Mouse (Mus musculus) embryo, embryonic 11.5 days (tissue): ENCODE data around the gene Xirp2.
A peak's percentile ranks its signal among the peaks of the same experiment; 100 is the strongest.
"Not testable (repeated sequence)": the region's sequence is repeated elsewhere in the genome, so short reads cannot be mapped to it uniquely, and the experiment has no call there.

ENCODE experiments used
- DNase-seq: peaks from one replicate; pipeline ENCODE4 v3.0.0-alpha.2; 2012; ENCODE audit warnings: low read depth, low spot score

Xirp2 gene

DNA sequence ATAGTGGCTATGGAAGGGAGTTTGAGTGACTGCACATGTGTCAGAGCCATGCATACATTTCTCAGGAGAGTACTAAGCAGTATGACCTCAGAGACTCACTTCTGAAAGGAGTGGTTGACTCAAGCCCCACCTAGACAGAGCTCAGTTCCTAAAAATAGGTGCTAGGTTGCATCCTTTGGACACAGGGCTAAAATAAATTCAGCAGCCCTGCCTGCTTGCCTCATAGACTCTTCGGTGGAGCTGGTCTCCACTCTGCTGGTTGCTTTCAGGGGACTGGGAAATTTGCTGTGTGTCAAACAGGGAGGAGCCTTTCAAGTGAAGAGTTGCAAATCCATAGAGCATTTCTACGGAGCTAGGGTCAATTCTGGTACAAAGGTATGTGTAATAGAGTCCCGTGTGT is at the start of gene Xirp2:
TSS of gene Xirp2 (plus strand) at position 223 of the 400 bp plus-strand sequence.
- no peak for DNase-seq

DNA sequence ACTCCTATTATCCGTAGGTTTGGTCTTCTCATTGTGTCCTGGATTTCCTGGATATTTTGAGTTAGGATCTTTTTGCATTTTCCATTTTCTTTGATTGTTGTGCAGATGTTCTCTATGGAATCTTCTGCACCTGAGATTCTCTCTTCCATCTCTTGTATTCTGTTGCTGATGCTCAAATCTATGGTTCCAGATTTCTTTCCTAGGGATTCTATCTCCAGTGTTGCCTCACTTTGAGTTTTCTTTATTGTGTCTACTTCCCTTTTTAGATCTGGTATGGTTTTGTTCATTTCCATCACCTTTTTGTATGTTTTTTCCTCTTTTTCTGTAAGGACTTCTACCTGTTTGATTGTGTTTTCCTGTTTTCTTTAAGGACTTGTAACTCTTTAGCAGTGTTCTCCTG is 32.4 kb upstream of the Xirp2 start, which contains the start of gene Gm21830:
TSS of gene Gm21830 (plus strand) at position 301 of the 400 bp plus-strand sequence.
- DNase-seq: not testable (repeated sequence)

DNA sequence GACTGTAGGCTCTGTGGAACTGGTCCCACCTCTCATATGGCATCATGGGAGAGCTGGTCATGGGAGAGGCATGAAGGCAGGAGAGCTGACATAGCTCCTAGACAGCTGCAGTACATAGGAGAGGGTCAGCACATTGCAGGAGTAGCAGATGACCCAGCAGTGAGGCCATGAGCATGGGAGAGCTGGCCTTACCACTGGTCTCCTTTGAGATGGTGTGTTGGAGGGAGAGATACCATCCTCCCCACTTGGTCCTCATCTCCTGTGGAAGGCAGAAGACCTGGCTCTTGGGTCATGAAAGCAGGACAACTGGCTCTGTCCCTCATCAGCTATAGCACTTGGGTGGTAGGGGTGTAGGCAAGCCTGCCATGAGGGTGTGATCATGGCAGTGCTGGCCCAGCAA is 24.9 kb upstream of the Xirp2 start:
- DNase-seq: no peak

- DNase-seq: no peak
Observed at GRCm38 (mm10) chr2:67422799-67423198, 23.0 kb upstream of the Xirp2 start.

DNA sequence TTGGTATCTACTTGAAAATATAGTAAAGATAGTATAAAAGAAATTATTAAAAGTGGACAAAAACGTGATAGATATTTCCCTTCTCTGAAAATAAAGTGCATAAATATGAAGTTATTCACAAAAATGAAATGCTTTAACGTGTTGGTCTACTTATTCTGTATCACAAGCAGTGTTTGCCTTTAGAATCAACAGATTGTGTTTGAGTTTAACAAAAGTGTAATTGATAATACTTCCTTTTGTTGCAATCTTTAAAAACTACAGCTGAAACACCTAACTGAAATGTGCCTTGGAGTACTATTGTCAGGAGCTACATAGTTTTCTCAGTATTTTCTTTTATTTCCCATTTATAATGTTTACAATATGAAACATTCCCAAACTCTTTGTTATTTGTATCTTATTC is 12.7 kb upstream of the Xirp2 start, which contains the start of gene Gm26727:
TSS of gene Gm26727 (minus strand) at position 101 of the 400 bp plus-strand sequence.
- no peak for DNase-seq

- DNase-seq: no peak
Observed at GRCm38 (mm10) chr2:67438309-67438708, 7.5 kb upstream of the Xirp2 start.

GRCm38 (mm10) chr2:67446772-67447171 is 970 bp downstream of the Xirp2 start:
- no peak for DNase-seq

GRCm38 (mm10) chr2:67447206-67447605 is 1.4 kb downstream of the Xirp2 start:
- no peak for DNase-seq

DNA sequence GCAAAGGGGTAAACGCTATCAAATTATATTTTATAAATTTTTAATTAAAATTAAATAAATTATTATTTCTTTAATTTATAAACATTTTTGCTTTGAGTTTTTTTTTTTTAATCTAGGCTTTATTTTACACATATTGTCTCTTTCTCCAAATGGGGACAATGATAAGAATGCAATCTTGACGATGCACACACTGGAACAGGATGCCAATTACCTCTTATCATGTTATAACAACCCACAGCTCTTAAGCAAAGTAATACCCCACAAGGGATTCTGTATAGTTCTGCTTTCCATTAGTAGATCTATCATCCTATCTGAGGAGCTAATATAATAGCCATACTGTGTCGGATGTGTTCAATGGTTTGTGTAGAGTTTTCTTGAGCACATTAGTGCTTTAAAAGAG is 15.1 kb downstream of the Xirp2 start:
- no peak for DNase-seq

GRCm38 (mm10) chr2:67467036-67467435 is 21.2 kb downstream of the Xirp2 start:
- DNase-seq: no peak

DNA sequence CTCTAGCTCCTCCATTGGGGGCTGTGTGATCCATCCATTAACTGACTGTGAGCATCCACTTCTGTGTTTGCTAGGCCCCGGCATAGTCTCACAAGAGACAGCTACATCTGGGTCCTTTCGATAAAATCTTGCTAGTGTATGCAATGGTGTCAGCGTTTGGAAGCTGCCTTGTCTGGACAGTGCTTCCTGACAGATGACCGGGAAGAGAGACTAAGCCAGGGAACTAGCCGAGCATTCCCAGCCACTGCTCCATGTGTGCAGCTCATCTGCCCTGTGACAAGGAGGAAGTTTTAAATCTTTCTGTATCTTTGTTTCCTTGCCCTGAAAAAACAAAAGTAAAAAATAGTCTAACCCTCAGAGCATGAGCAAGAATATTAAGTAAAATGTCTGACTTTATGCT is 24.2 kb downstream of the Xirp2 start:
- not testable (repeated sequence) for DNase-seq

DNA sequence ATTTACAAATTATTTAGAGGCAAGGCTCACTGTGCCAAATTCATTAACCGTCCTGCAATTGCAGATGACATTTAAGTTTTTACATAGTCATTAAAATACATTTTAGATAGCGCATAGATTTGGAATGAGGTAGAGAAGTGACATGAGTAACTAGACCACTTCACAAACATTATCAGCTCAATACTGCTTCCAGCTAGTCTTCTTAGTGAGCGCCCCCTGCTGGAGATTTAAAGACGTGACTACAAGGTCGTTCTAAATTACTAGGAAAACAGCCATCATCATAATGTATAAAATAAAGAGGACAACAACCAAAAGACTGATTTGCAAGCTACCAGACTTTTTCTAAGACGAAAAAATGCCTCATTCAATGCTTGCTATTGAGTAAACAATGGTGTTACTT is 32.0 kb downstream of the Xirp2 start:
- DNase-seq: peak; percentile 56

- DNase-seq: no peak
Observed at GRCm38 (mm10) chr2:67481051-67481450, 35.2 kb downstream of the Xirp2 start.

- DNase-seq: no peak
Observed at GRCm38 (mm10) chr2:67486721-67487120, 40.9 kb downstream of the Xirp2 start.

GRCm38 (mm10) chr2:67487162-67487561 is 41.4 kb downstream of the Xirp2 start:
- DNase-seq: no peak

- DNase-seq: no peak
Observed at GRCm38 (mm10) chr2:67488465-67489127, 42.8 kb downstream of the Xirp2 start.

GRCm38 (mm10) chr2:67489128-67489492 is 43.3 kb downstream of the Xirp2 start:
- no peak for DNase-seq

- no peak for DNase-seq
Observed at GRCm38 (mm10) chr2:67505457-67505856, 59.7 kb downstream of the Xirp2 start.

GRCm38 (mm10) chr2:67516405-67516804 is 70.6 kb downstream of the Xirp2 start:
- no peak for DNase-seq

DNA sequence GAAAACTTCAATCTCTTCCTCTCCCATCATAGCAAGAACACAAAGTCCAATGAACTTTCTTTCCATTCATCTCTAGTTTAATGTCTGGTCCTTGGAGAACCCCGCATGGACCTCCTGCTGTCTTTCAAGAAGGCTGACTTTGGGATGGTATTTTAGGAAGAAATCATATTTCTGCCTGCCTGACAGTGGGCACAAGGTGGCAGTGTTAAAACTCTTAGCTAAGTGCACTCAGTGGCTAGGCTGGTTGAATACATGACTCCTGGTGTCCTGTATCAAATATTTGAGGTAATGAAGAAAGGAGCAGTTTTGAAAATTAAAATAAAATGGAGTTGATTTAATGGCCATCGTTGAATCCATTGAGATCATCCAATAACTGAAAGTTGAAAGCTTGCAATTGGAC is 89.5 kb downstream of the Xirp2 start:
- no peak for DNase-seq

DNA sequence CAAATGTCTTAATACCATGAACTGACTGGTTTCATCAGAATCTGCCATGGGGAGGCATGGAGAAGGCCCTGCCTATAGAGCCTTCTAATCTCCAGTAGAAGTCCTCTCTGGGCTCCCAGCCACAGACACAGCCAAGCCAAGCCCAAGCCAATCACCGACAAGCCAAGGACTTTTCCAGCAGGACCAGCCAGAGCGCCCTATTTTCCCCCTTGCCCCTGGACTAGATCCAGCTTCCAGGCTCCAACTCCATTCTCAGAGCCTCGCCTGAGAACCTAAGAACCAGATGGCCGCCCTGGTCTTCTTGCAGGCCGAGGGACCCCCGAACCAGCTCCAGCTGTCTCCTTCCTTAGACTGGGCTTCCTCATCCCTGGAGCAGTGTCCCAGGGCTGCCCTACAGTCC is 93.6 kb downstream of the Xirp2 start:
- DNase-seq: no peak

DNA sequence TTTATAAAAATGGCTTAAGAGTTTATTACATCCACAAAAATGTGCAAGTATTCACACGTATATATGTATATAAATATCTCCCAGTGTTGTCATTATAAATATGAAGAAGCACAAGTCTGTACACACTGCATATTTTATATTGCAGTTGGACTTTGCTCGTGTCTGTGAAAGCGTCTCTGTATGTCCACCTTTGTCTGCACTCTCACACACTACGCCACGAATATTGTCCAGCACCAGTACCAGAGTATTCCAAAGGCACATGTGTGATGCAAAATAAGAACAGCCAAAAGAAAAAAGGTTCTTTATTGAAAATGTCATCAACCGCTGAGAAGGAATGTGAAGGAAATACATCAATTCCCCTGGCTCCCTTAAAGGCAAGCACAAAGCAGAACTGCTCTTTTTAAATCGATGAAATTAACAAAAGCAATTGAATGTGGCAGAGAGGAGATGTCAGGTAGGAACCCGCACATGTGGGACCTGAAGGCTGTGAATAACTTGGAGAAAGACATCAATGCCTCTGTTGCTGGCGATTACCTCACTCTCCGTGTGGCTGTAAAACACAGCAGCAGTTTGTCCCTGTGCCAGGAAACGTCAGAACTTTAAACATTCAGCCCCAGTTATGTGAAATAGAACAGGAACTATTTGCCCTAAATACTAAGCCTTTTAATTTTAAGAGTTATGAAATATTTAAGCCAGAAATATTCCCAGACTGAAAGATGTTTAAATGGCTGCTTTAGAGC is 96.3 kb downstream of the Xirp2 start:
- DNase-seq: no peak

- no peak for DNase-seq
Observed at GRCm38 (mm10) chr2:67544426-67544825, 98.6 kb downstream of the Xirp2 start.
